Mouse (Mus musculus): ENCODE data around the gene Ctu1. TPM values are rescaled to one million over a fixed set of nuclear protein-coding genes. Genes with fewer than 3 reads are reported as not detected.

The Ctu1 gene
- total and polyA plus RNA-seq, 3 experiments: 5.5 to 7.8 (median 7.2) TPM

DNA sequence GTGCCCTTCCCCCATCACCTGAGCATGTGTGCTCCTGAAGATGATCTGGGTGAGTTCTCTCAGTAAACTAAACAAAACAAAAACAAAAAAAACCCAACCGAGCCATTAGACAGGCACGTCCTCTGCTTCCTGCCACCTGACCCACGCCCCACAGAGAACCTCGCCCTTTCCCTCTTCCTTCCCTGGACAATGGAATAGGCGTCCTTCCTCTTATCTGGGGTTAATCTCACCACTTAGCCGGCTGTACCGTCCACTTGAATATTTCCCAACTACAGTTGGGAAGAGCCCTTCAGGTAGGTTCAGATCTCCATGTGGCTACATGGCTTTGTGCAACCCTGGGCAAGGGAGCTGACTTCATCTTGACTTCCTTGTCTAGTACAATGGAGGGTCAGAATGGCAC lies 13.3 kb downstream of the Ctu1 start:
- in situ Hi-C loops (cut with MboI; ENCODE audit: low pct_ligation_motif_present, low pct_unique_long_range_greater_than_20kb, low sequenced_read_pairs): loop anchor here (10.0 kb wide), 1 partner anchor 210 kb away; no protein-coding TSS in a partner anchor
- DNase-seq (ENCODE audit: extremely low read depth): no peak
- H3K4me1 ChIP-seq (ENCODE audit: control insufficient read depth in 1 of 2, insufficient read depth in 2 of 2): peaks cover 0 to 4% of the 10 kb centered on the region in 2 experiments; a peak in 1 of 4 replicates
- H3K27me3 ChIP-seq (replicated peaks): peaks cover 51% of the 10 kb centered on the region
- no peaks in the 10 kb centered on the region for H3K79me2 ChIP-seq (replicated peaks; ENCODE audit: control insufficient read depth, extremely low read depth, insufficient read depth, poor library complexity, severe bottlenecking)
- H3K4me2 ChIP-seq (ENCODE audit: insufficient read depth, low read depth, poor library complexity, severe bottlenecking): peak overlapping the region; percentile 16; the same call in 1 of the 2 replicates
- dilution Hi-C loops (cut with MboI; ENCODE audit: extremely low pct_ligation_motif_present, extremely low pct_unique_long_range_greater_than_20kb, low sequenced_read_pairs): no loop called here
- H3K36me3 ChIP-seq (replicated peaks in 1 of 2; ENCODE audit: control insufficient read depth in 1 of 2, insufficient read depth in 1 of 2, low read length in 1 of 2): no peaks in the 10 kb centered on the region
- H3K27ac ChIP-seq (ENCODE audit: insufficient read depth, low read depth): no peak overlapping the region
- no peaks in the 10 kb centered on the region for H3K9me3 ChIP-seq (replicated peaks; ENCODE audit: low read length)
- TF ChIP-seq SMC3 (IDR thresholded peaks at IDR 0.05; ENCODE audit: low read depth, low read length): no peak
- no peak for TF ChIP-seq MEF2A (IDR thresholded peaks at IDR 0.05; ENCODE audit: borderline replicate concordance, low read depth, low read length)
- no peak for TF ChIP-seq E2F4 (IDR thresholded peaks at IDR 0.05; ENCODE audit: insufficient replicate concordance, low read depth, low read length)
- TF ChIP-seq BHLHE40 (IDR thresholded peaks at IDR 0.05; ENCODE audit: low read depth, low read length): no peak
- no peak for TF ChIP-seq TBP (conservative IDR thresholded peaks at IDR 0.05; ENCODE audit: low read depth, low read length)
- no peak overlapping the region for H3K4me3 ChIP-seq (replicated peaks in 1 of 3; ENCODE audit: low read depth in 2 of 3, low read length in 2 of 3, poor library complexity in 1 of 3)
- no peak overlapping the region for H3K9ac ChIP-seq (ENCODE audit: insufficient read depth, low read depth)

GRCm38 (mm10) chr7:43690118-43690517 lies 18.3 kb downstream of the Ctu1 start, which contains the start of gene Klk14:
Klk14 (plus strand) TSS chr7:43690418.
- no peak for DNase-seq (ENCODE audit: extremely low read depth)
- in situ Hi-C loops (cut with MboI; ENCODE audit: low pct_ligation_motif_present, low pct_unique_long_range_greater_than_20kb, low sequenced_read_pairs): no loop called here
- no peaks in the 10 kb centered on the region for H3K79me2 ChIP-seq (replicated peaks; ENCODE audit: control insufficient read depth, extremely low read depth, insufficient read depth, poor library complexity, severe bottlenecking)

DNA sequence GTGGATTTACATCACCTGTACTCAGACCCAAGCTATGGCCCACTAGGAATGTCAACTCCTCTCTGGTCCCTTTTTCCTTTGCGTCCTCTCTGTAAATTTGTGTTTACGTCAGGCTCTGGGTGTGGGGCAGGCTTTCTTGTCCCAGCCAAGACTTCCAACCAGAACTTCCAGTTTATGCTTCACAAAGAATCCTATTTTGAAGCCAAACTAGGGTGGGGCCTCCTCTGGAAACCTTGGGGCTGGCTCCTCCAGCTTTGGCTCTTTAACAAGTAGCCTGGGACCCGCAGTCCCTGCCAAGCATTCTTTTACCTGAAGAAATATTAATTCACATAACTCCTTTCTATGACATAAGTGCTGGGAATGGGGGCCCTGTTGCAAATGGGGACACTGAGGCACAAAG lies 38.2 kb downstream of the Ctu1 start:
- Histone ChIP-seq H3K27me3 (replicated peaks) (peaks cover 80% of the 10 kb centered on the region), H3K79me2 (replicated peaks; ENCODE audit: control insufficient read depth, extremely low read depth, insufficient read depth, poor library complexity, severe bottlenecking) (no peaks in the 10 kb centered on the region), H3K4me2 (ENCODE audit: insufficient read depth, low read depth, poor library complexity, severe bottlenecking) (no peak overlapping the region), H3K36me3 (replicated peaks in 1 of 2; ENCODE audit: control insufficient read depth in 1 of 2, insufficient read depth in 1 of 2, low read length in 1 of 2) (no peaks in the 10 kb centered on the region), H3K9me3 (replicated peaks; ENCODE audit: low read length) (no peaks in the 10 kb centered on the region), H3K4me1 (ENCODE audit: control insufficient read depth in 1 of 2, insufficient read depth in 2 of 2) (no peaks in the 10 kb centered on the region), H3K9ac (ENCODE audit: insufficient read depth, low read depth) (no peak overlapping the region), H3K27ac (ENCODE audit: insufficient read depth, low read depth) (no peak overlapping the region), H3K4me3 (replicated peaks in 1 of 3; ENCODE audit: low read depth in 2 of 3, low read length in 2 of 3, poor library complexity in 1 of 3) (no peak overlapping the region)
- TF ChIP-seq ELF1 (IDR thresholded peaks at IDR 0.05; ENCODE audit: low read depth, low read length) (no peak), MAX (IDR thresholded peaks at IDR 0.05; ENCODE audit: low read length) (no peak), ZMIZ1 (IDR thresholded peaks at IDR 0.05; ENCODE audit: low read depth, low read length) (no peak), NELFE (IDR thresholded peaks at IDR 0.05; ENCODE audit: low read depth, low read length) (no peak), MYC (IDR thresholded peaks at IDR 0.05; ENCODE audit: low read depth, low read length) (no peak), GABPA (IDR thresholded peaks at IDR 0.05; ENCODE audit: insufficient replicate concordance, low read depth, low read length) (no peak), CTCF (conservative IDR thresholded peaks at IDR 0.05 in 1 of 2, IDR thresholded peaks at IDR 0.05 in 1 of 2; ENCODE audit: low read depth in 2 of 2, low read length in 2 of 2) (no peak)
- no peak for DNase-seq (ENCODE audit: extremely low read depth)
- dilution Hi-C loops (cut with MboI; ENCODE audit: extremely low pct_ligation_motif_present, extremely low pct_unique_long_range_greater_than_20kb, low sequenced_read_pairs): no loop called here
- in situ Hi-C loops (cut with MboI; ENCODE audit: low pct_ligation_motif_present, low pct_unique_long_range_greater_than_20kb, low sequenced_read_pairs): no loop called here

More at GRCm38 (mm10) chr7:43690118-43690517, 18.3 kb downstream of the Ctu1 start, which contains the start of gene Klk14:
- no peak within 1 kb of the TSS for H3K4me3 ChIP-seq (replicated peaks in 1 of 3; ENCODE audit: low read depth in 2 of 3, low read length in 2 of 3, poor library complexity in 1 of 3)
- dilution Hi-C loops (cut with MboI; ENCODE audit: extremely low pct_ligation_motif_present, extremely low pct_unique_long_range_greater_than_20kb, low sequenced_read_pairs): no loop called here
- no peak within 1 kb of the TSS for H3K4me2 ChIP-seq (ENCODE audit: insufficient read depth, low read depth, poor library complexity, severe bottlenecking)
- no peak within 1 kb of the TSS for H3K27ac ChIP-seq (ENCODE audit: insufficient read depth, low read depth)
- no peak within 1 kb of the TSS for H3K9ac ChIP-seq (ENCODE audit: insufficient read depth, low read depth)
- H3K4me1 ChIP-seq (ENCODE audit: control insufficient read depth in 1 of 2, insufficient read depth in 2 of 2): peaks cover 0 to 3% of the 10 kb centered on the region in 2 experiments; a peak in 1 of 4 replicates
- TF ChIP-seq JUND (conservative IDR thresholded peaks at IDR 0.05; ENCODE audit: low read depth, low read length): no peak
- TF ChIP-seq ZNF384 (IDR thresholded peaks at IDR 0.05; ENCODE audit: low read depth, low read length): no peak
- TF ChIP-seq KAT2A (IDR thresholded peaks at IDR 0.05; ENCODE audit: insufficient replicate concordance, low read length): no peak
- TF ChIP-seq SIN3A (IDR thresholded peaks at IDR 0.05; ENCODE audit: low read length): no peak
- TF ChIP-seq UBTF (IDR thresholded peaks at IDR 0.05; ENCODE audit: low read depth, low read length): no peak
- no peak for TF ChIP-seq IRF4 (IDR thresholded peaks at IDR 0.05; ENCODE audit: low read depth, low read length)
- TF ChIP-seq MYC (IDR thresholded peaks at IDR 0.05; ENCODE audit: low read depth, low read length): no peak
- TF ChIP-seq HCFC1 (IDR thresholded peaks at IDR 0.05; ENCODE audit: low read depth, low read length): no peak
- TF ChIP-seq RCOR1 (conservative IDR thresholded peaks at IDR 0.05; ENCODE audit: low read depth, low read length): no peak
- TF ChIP-seq JUN (IDR thresholded peaks at IDR 0.05; ENCODE audit: insufficient read depth, low read depth, low read length): no peak
- no peak for TF ChIP-seq ELF1 (IDR thresholded peaks at IDR 0.05; ENCODE audit: low read depth, low read length)
- peaks cover 84% of the 10 kb centered on the region for H3K27me3 ChIP-seq (replicated peaks)
- H3K36me3 ChIP-seq (replicated peaks in 1 of 2; ENCODE audit: control insufficient read depth in 1 of 2, insufficient read depth in 1 of 2, low read length in 1 of 2): no peaks in the 10 kb centered on the region
- no peaks in the 10 kb centered on the region for H3K9me3 ChIP-seq (replicated peaks; ENCODE audit: low read length)

Data from CH12.LX (cell line).